Mouse (Mus musculus) heart, embryonic 14.5 days (tissue): ENCODE data around the gene Timm10b. TPM values are rescaled to one million over a fixed set of nuclear protein-coding genes. Genes with fewer than 3 reads are reported as not detected.

Experiments used
- polyA plus RNA-seq: library from polyadenylated mRNA; unstranded; fragments of >200 nt; fragmentation: Nextera tagmentation; extraction: Ambion mirVana; gene quantifications from 2 replicates; pipeline ENCODE4 v1.2.1, GENCODE M21; 2014

Timm10b gene
- polyA plus RNA-seq, 1 experiment from 2014 or later = 182 TPM

Other genes with a start within 250 kb of the Timm10b start
- gene Fam160a2, start 240.0 kb upstream of the Timm10b start, polyA plus RNA-seq = 30.2 and 34.0 TPM in 2 replicates
- not detected in 2 replicates for gene Cnga4, start 235.5 kb upstream of the Timm10b start, polyA plus RNA-seq
- not detected in 2 replicates for gene Cckbr, start 214.3 kb upstream of the Timm10b start, polyA plus RNA-seq
- gene Cavin3, start 157.8 kb upstream of the Timm10b start, polyA plus RNA-seq = 93.8 and 99.0 TPM in 2 replicates
- 60.1 and 64.2 TPM in 2 replicates for gene Smpd1, start 85.7 kb upstream of the Timm10b start, polyA plus RNA-seq
- gene Apbb1, start 58.4 kb upstream of the Timm10b start, polyA plus RNA-seq = 37.3 and 39.6 TPM in 2 replicates
- gene Hpx, start 39.9 kb upstream of the Timm10b start, polyA plus RNA-seq = 0.26 TPM in 1 of 2 replicates, not detected in the other
- gene Trim3, start 6.5 kb upstream of the Timm10b start, polyA plus RNA-seq = 22.4 and 26.3 TPM in 2 replicates
- gene Arfip2, start 360 bp downstream of the Timm10b start, polyA plus RNA-seq = 49.5 and 51.2 TPM in 2 replicates
- gene Gm45799, start 496 bp downstream of the Timm10b start, polyA plus RNA-seq = 44.9 and 50.4 TPM in 2 replicates
- gene Dnhd1, start 10.8 kb downstream of the Timm10b start, polyA plus RNA-seq = 0.51 and 0.70 TPM in 2 replicates
- gene Ilk, start 96.5 kb downstream of the Timm10b start, polyA plus RNA-seq = 401 and 404 TPM in 2 replicates
- gene Rrp8, start 97.3 kb downstream of the Timm10b start, polyA plus RNA-seq = 19.6 and 22.4 TPM in 2 replicates
- gene Taf10, start 104.3 kb downstream of the Timm10b start, polyA plus RNA-seq = 135 and 159 TPM in 2 replicates
- gene Tpp1, start 112.2 kb downstream of the Timm10b start, polyA plus RNA-seq = 89.2 and 104 TPM in 2 replicates
- gene Dchs1, start 147.6 kb downstream of the Timm10b start, polyA plus RNA-seq = 7.7 and 8.3 TPM in 2 replicates
- gene Mrpl17, start 171.0 kb downstream of the Timm10b start, polyA plus RNA-seq = 206 and 233 TPM in 2 replicates